Mouse (Mus musculus) layer of hippocampus, postnatal 36 days (tissue): ENCODE data around the gene Zmat5. TPM values are rescaled to one million over a fixed set of nuclear protein-coding genes. Genes with fewer than 3 reads are reported as not detected.
"Not testable (repeated sequence)": the region's sequence is repeated elsewhere in the genome, so short reads cannot be mapped to it uniquely, and the experiment has no call there.

ENCODE experiments used
- DNase-seq, 2 experiments: peaks; one replicate each; pipeline ENCODE4 v3.0.0; 2022
- total RNA-seq, 2 experiments: library from RNA; stranded (reverse); gene quantifications; 2 replicates each; pipeline ENCODE4 v1.2.3; 2021

Gene Zmat5
- total RNA-seq, 2 experiments from 2014 or later, result 33.0 to 38.2 TPM

DNA sequence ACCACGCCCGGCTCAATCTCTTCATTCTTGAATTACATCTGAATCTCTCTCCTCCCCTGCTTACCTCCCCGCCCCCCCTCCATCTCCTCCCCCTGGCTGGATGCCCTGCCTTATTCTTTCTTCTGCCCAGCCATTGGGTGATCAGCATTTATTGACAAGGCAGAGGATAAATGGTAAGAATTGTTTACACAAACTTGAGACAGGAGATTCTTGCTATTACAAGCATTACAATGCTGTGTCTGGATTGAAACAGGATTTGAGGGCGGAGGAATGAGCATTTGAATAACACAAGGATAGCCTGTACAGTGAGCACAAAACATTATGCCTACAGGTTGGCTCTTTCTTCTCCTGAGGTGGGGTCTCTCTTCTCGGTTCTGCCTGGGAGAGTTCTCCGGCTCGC, 14.1 kb upstream of the Zmat5 start:
- no peak for DNase-seq

- DNase-seq, result peak in 1 of 2 experiments; percentile 39
These were observed 13.3 kb upstream of the Zmat5 start for GRCm38 (mm10) chr11:4691213-4691612.

- no peak for DNase-seq
These were observed 12.3 kb upstream of the Zmat5 start for GRCm38 (mm10) chr11:4692162-4692561.

DNA sequence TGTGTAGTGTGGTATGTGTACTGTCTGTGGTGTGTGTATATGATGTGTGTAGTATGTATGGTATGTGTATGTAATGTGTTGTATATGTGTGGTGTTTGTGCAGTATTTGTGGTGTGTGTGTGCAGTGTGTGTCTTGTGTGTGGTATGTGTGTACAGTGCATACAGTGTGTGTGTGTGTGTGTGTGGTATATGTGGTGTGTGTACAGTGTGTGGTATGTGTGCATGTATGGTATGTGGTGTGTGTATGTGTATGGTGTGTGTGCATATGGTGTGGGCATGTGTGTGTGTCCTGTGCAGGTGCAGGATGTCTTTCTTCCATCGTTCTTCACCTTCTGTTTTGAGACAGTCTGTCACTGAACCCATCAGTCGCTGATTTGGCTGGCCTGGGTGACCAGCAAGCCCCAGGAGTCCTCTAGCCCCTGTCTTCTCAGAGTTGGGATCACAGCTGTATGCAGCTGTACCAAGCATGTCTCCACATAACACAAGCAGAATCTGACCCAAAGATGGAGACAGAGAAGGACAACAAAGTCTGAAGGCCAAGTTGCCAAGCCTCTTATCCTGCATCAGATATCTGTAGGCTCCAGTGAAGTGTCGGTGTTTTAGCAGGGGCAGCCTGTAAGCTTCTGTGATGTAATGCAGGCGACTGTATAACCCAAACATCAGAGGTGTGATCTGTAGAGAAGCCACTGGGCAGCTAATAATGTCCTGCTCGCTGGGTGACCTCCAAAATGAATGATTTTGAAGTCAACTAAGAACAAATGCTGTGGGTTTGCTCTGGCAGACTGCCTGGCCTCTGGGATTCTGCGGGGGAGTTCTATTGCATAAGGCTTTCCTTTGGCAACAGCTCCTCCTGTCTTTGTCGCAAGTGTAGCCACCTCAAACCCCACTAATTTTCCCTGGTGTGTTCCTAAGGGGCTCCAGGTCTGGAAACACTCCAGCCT, 7.2 kb upstream of the Zmat5 start:
- DNase-seq, result peak; percentile 72 to 74

GRCm38 (mm10) chr11:4700726-4701125, 3.8 kb upstream of the Zmat5 start:
- no peak for DNase-seq

DNA sequence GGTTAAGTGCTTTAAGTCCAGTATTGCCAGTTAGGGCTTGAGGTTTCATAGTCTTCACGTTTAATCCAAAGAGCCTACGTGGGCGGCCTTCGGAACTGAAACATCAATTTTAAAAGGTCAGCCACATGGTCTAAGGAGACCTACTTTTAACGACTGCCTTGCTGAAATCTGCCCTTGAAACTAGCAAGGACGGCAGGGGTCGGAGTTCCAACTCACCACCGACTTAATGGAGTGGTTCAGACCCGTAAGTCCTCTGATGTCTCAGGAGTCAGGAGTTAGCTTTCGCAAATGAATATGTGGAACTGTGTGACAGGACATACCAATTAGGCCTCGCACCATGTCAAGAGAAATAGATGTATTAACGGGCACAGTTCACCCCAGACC, 798 bp upstream of the Zmat5 start:
- DNase-seq, result no peak

- no peak for DNase-seq
These were observed 700 bp downstream of the Zmat5 start for GRCm38 (mm10) chr11:4705178-4705577.

DNA sequence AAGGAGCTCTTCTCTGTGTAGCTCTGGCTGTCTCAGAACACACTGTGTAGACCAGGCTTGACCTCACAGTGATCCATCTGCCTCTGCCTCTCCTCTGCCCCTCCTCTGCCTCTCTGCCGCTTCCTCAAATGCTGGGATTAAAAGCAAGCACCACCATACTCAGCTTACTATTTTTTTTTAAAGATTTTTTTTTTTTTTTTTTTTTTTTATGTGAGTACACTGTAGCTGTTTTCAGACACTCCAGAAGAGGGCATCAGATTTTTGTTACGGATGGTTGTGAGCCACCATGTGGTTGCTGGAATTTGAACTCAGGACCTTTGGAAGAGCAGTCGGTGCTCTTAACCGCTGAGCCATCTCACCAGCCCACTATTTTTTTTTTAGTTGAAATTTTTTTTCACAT, 5.7 kb downstream of the Zmat5 start:
- DNase-seq, result not testable (repeated sequence)

DNA sequence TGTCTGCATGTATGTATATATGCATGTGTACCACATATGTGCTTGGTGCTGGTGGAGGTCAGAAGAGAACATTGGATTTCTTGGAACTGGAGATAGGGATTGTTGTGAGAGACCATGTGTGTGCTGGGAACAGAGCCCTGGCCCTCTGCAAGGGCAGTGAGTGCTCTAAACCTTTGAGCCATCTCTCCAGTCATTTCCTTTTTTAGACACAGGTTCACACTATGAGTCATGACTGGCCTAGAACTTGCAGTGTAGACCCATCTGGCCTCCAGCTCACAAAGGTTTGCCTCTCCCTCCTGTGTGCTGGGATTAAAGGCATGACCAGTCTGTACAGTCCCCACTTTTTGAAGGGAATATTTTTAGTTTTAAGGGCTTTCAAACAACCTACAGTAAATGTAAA, 8.3 kb downstream of the Zmat5 start:
- DNase-seq, result no peak

DNA sequence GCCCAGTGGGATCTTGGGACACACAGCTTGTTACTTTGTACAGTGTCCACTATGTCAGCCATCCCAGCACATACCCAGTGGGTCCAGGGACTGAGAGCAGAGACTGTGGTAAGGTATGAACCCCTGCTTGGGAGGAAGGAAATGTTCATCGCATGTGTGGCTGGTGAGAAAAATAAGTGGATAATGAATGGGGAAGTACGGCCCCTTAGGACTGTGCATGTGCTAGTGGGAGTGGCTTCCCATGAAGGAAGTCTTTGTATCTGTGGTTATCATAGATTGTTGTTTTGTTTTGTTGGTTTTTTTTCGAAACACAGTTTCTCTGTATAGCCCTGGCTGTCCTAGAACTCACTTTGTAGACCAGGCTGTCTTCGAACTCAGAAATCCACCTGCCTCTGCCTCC, 10.2 kb downstream of the Zmat5 start:
- DNase-seq, result no peak

- DNase-seq, result no peak
These were observed 11.1 kb downstream of the Zmat5 start for GRCm38 (mm10) chr11:4715596-4715995.

GRCm38 (mm10) chr11:4716530-4717236, 12.2 kb downstream of the Zmat5 start:
- no peak for DNase-seq

- no peak for DNase-seq
These were observed 14.1 kb downstream of the Zmat5 start for GRCm38 (mm10) chr11:4718548-4718947.

- no peak for DNase-seq
These were observed 15.5 kb downstream of the Zmat5 start for GRCm38 (mm10) chr11:4719961-4720360.

DNA sequence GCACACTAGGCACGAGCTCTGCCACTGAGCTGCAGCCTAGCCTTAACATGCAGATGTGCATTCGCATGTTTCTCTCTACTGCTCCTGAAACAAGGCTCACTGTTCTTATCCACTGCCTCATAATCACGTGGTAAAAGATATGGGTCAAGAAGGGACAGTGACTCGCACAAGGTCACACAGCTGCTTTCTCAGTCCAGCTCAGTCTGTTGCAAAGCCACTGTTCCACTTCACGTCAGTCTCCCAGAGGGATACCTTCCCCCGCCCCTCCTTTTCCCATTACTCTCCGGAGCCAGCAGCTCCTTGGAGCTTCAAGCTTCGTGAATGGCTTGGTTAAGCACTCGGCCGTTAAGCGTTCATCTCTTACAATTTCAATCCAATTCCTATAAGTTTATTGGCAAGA, 15.9 kb downstream of the Zmat5 start:
- no peak for DNase-seq

DNA sequence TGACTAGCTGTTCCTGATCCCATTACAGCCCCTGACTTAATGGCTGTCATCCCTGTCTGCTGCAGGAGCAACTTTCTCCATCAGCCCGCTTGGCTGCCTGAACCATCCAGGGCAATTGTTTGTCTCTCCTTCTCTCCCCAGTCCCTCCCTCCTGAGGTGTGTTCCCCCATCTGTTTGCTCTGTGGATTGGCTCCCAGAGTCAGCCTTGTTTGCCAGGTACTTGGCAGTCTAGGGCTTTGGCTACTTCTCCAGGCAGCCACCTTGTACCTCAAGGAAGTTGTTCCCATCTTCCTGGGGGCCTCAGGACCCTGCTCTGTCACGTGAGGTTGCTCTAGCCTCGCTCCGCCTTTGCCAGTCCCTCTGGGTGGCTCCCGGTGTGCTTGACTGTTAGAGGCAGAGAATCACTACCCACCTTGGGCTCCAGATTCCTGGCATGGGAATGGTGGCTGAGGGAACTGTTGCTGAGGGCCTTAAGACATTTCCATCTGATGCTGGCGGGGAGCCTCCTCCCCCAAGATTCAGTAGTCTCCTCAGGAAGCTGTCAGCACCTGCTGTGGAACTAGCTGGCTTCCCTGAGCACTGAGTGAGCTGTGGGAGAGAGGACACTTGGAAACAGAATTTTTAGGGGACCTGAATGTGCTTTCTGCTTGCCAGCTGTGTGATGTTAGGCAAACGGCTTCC, 16.6 kb downstream of the Zmat5 start:
- no peak for DNase-seq

DNA sequence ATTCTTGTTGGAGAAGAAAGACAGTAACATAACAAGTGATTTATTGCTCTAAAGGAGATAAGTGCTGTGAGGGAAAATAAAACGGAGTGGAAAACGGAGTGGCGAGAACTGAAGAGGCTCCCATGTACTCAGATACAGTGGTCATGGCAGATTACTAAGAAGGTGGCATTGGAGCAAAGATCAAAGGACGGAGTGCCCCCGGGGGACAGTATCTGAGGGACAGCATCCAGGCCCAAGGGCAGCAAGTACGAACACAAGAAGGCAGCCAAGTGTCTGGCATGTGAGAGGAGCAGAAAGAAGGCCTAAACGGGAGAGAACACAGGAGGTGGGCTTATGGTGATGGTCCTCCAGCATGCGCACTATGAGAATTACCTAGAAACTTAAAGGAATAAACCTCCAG, 17.2 kb downstream of the Zmat5 start:
- DNase-seq, result no peak

- no peak for DNase-seq
These were observed 25.1 kb downstream of the Zmat5 start for GRCm38 (mm10) chr11:4729603-4730002.

GRCm38 (mm10) chr11:4730096-4730495, 25.6 kb downstream of the Zmat5 start:
- DNase-seq, result no peak

GRCm38 (mm10) chr11:4730913-4731312, 26.4 kb downstream of the Zmat5 start:
- no peak for DNase-seq

DNA sequence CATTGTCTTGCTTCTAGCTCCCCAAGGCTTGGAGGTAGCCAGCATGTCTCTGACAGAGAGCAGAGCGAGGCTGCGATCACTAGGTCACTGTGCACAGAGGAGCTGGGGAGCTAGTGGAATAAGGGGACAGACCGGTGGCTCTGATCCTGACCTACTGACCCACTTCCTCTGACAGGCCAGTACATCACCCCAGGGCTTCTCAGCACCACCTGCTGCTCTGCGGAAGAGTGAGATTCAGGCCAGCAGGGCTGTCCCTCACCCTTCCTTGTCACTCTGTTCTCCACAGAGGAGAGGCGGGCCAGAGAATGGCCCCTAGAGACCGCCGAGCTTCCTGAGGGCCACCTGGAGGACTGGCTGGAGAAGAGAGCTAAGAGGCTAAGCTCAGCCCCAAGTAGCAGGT, 27.3 kb downstream of the Zmat5 start:
- no peak for DNase-seq

DNA sequence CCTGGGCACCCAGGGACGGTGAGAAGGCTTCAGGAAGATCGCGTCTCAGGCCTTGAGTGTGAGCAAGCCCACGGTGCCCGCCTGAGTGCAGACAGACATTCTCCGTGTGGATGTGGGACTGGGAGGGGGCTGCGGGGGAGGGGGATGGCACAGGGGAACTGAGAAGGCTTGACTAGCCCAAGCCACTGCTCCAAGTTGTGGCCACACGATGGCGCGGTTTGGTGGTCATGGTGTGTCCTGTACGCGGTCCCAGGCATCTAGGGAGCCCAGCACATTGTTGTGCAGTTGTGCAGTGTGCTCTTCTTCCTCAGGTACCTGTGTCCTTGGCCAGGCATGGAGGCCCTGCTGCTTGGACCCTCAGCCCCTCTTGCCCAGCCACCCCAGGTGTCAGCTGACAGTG, 29.7 kb downstream of the Zmat5 start:
- DNase-seq, result no peak

DNA sequence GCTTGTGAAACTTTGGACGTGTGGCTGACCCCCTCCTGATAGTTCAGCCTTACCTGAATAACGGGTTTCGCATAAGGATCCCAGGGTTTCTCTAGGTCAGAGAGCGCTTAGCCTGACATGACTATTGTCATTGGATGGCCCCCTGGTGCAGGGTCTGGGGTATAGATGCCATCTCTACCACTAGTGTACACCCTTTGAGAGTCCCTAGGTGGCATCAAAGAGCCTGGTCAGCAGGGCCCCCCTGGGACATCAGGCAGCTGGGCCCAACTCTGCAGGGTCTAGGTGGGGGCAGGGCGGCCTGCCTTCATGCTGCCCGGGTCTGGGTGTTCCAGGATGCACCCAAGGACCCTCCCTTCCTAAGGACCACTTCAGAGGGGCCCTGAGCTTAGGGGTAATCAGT, 31.9 kb downstream of the Zmat5 start:
- no peak for DNase-seq
